Mouse (Mus musculus) testis, adult 2 months (tissue): ENCODE data around the gene Drg1.

Experiments
- CTCF ChIP-seq: fragments of 200-500 bp; IDR thresholded peaks from 2 replicates; pipeline ENCODE4 v1.5.1; 2012; ENCODE audit warnings: low read depth, mild to moderate bottlenecking, inconsistent platforms, low read length, moderate library complexity; ENCODE audit not compliant: control insufficient read depth, insufficient read depth, insufficient replicate concordance
- POLR2A ChIP-seq: fragments of 200-500 bp; IDR thresholded peaks from 2 replicates; pipeline ENCODE4 v1.6.1; 2012; ENCODE audit warnings: low read depth, mild to moderate bottlenecking, inconsistent platforms, low read length, moderate library complexity; ENCODE audit not compliant: control insufficient read depth

GRCm38 (mm10) chr11:3292062-3292421 is 25.8 kb upstream of the Drg1 start:
- TF ChIP-seq POLR2A = no peak
- no peak for TF ChIP-seq CTCF
